Mouse (Mus musculus) NIH3T3 (cell line): ENCODE data around the gene Actr10.

ENCODE experiments used
- DNase-seq: peaks from one replicate; pipeline ENCODE4 v3.0.0-alpha.2; 2012; ENCODE audit warnings: low read depth

The Actr10 gene

DNA sequence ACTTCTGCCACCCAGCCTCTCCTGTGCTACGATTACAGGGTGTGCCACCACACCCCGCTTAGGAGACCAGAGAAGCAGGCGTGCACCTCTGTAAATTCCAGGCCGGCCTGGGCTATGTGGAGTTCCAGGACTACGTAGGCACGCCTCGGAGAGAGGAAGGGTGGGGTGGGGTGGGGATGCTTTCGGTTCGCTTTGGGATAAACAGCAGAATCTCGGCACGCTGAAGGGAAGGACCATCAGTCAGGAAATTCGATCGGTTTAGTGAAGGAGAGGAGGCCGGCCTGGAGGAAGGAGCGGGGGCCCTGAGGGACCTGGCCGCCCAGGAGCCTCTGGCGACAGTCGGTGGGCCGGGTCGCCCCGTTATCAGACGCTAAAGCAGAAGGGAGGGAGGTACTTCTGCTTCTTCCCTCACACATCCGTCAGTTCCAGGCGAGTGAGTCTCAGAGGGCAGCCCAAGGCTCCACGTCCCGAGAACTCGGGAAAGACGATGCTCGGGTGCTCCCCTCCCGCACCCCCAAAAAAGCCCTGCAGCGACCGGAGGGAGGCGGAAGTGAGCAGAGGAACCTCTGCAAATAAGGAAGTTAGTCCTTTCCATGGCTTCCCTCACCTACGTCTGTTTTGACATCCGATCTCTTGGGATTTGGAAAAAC is 30.6 kb downstream of the Actr10 start:
- peak; percentile 94 for DNase-seq

DNA sequence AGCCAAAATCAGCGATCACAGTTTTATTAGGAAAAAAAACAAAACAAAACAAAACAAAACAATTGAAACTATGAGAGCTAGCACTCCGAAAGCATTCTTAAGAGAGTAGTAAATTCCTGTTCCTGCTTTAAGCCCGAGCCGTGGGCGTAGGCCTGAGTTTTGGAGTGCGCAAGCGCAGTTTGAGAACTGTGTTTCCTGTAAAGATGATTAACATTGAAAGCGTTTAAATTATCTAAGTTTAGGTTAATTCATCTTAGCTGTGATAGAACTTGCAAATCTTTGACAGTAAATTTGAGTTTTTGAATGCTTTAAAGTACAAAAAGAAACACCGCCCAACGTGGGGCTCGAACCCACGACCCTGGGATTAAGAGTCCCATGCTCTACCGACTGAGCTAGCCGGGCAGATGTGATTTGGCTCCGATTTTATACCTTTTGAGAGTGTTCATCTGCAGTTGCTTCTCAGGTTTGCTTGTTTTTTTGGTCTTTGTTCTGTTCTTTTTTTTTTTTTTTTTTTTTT is 31.2 kb downstream of the Actr10 start:
- DNase-seq, result peak; percentile 96

DNA sequence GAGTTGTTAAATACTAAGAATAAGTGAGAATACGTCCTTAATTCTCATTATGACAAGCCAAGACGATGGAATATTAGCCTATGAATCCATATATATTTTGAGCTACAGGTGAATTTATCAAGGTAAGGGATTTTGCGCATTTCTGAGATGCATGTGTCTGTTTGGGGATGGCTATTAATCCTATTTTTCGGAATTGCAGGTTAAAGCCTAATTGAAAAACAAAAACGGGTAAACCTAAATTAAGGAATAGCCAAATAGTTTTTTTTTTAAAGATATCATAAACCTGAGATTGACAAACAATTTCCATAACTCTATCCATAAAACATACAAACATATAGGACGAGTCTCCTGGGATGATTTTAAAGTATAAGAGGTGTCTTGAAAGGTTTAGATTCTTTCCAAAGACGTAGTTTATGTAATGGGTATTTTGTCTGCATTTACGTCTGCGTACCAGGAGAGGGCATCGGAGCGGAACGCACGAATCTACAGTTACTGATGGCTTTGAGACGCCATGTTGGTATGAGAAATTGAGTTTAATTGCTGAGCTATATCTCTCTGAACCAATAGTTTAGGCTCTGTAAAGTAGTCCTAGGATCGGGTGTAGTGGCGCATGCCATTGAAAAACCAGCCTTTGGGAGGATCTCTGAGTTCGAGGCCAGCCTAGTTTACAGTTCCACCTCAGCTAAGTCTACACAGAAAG is 32.0 kb downstream of the Actr10 start:
- peak; percentile 90 for DNase-seq

DNA sequence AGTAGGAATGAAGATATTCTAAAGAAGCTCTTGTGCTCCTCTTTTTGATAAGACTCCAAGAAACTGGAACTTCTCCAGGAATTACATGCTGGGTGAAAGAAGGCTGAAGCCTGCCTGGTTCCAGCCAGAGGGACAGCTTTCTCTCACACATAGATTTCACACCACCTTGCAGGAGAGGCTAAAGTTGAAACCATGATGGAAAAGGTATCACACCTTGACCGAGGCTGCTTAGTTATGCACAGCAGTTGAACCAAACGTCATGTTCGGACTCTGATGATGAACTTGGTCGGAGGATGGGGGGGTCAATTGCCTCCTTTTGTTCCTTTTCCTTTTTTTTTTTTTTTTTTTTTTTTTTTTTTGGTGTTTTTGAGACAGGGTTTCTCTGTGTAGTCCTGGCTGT is 36.2 kb downstream of the Actr10 start:
- DNase-seq, result no peak

DNA sequence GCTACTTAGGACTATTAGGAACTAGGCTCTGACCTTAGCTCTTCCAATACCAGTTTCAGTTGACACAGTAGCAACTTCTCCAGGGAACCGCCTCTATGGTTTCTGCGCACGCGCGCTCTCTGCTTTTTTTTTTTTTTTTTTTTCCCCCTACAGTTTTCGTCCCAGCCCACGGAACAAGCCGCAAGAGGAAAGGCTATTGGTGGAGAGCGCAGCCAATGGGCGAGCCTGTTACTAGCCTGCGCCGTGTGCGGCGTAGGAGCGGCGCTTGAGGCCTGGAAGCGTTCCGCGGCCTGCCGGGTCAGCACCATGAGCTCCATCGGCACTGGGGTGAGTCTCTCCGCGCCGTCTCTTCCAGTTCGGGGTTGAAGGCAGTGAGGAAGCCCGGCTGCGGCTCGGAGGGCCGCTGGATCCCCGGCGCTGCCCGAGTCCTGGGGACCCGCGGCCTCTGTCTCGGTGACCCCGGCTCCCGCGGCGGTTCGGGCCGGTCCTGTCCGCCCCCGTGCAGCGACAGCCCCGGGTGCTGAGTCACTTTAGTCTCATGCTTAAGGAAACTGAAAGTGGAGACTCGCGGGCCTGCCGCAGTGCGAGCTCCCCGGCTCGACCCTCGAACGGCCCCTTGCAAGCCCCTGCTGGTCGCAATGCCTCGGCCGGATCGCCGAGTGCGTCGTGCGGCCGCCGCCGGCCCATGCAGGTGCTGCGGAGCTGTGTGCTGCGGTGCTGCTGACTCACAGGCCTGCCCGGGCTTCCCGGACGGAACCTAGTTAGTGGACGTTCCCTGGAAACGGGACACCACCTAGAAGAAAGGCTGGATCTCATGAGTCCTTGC is 37.0 kb downstream of the Actr10 start, which contains the start of gene Psma3:
TSS of gene Psma3 (plus strand) at position 181 of the 826 bp plus-strand sequence.
- DNase-seq, result peak; percentile 97

DNA sequence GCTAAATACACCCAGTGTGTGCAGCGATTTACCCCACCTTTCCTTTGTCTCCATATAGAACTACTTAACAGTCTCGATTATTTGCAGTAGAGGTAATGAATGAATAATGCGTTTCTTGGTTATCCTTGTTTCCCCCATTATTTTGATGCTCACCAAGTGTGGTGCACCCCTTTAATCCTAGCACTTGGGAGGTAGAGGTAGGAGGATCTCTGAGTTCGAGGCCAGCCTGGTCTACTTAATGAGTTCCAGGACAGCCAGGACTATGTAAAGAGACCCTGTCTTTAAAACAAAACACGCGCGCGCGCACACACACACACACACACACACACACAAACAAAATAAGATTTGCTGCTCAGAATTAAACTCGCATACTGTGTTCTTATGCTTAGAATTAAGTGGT is 37.7 kb downstream of the Actr10 start:
- DNase-seq, result peak; percentile 49

DNA sequence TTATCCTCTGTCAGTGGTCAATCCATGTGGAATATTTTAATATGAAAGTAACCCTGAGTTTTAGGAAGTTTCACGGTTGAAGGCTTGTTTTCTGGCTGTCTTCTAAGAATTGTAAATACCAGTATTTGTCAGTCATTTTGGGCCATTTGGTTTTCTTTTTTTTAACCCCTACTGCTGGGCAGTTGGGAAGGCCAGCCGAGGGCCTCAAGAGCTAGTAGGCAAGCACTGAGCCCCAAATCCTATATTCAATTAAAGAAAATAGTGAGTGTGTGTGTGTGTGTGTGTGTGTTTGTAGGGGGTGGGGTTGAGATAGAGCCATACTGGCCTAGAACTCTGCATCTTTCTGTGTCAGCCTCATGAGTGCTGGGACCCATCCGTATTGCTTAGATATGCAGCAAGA is 38.2 kb downstream of the Actr10 start:
- DNase-seq, result peak; percentile 48

DNA sequence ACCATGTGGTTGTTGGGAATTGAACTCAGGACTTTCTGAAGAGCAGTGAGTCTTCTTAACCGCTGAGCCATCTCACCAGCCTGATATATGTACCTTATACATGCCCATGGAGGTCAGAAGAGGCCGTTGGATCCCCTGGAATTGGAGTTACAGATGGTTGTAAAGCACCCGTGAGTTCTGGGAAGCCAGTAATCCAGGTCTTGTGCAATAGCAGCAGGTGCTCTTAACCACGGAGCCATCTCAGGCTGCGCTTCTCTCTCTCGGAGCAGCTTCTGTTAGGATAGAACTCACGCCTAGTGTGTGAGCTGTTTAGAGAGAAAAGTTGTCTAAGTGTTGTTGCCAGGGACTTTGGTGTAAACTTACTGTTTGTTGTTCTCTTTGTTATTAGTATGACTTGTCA is 40.7 kb downstream of the Actr10 start:
- DNase-seq, result no peak

DNA sequence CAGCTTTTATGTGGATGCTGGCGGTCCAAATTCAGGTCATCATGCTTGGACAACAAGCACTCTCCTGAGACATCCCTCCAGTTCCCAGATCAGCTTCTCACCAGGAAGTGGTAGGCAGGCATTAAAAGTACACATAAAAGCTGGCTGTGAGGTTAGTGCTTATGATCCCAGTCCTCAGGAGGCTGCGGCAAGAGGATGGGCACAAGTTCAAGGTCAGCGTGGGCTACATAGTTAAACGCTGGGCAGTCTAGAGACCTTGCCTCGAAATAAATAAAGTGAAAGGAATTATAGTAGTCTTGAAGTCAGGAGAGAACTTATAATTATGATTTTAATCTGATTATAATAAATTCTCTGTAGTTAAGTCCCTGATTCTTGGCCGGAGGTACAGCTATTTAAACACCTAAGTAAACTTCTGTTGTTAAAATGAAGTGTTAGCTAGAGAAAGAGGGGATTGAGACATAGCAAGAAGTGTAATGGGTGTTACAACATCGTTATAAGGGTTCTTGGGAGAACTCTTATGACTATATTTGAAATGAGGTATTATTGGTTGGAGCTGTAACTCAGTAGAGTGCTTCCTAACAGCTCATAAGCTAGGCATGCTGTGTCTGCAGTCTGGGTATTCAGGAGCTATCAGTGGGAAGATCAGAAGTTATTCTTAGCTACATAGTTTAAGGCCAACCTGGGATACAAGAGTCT is 47.3 kb downstream of the Actr10 start:
- DNase-seq, result no peak

DNA sequence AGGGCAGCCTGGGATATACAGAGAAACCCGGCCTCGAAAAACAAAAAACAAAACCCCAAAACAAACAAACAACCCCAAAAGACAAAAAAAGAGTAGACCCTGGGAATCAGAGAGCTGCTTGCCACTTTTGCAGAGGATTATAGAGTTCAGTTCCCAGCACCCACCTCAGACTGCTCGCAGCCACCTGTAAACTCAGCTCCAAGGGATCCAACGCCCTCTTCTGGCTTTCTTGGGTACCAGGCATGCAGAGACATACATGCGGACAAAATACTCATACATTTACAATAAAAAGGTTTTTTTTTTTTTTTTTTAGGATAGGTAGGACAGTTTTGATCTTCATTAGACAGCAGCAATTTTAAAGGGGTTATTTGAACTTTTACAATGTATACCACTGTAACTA is 59.6 kb downstream of the Actr10 start:
- no peak for DNase-seq

DNA sequence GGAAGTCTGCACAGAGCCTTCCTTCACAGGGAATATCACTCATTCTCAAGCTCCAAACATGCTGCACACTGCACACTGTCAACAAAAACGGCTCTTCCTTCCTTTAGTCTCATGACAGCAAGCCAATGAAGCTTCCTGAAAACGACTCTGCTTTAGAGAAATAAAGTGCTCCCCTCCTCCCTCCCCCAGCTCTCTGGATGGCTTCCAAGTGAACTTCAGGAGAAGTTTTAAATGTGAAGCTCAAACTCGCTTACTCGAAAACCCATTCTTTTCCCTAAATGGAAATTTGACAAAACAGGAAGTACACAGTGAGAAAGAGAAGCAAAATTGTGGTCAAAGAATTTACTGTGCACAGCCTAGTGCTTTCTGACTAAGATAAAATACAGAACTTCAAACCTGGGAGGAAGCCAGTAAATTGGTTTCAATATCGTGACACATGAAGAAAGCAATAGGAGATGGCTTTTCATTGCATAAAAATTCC is 61.8 kb downstream of the Actr10 start:
- peak; percentile 54 for DNase-seq

DNA sequence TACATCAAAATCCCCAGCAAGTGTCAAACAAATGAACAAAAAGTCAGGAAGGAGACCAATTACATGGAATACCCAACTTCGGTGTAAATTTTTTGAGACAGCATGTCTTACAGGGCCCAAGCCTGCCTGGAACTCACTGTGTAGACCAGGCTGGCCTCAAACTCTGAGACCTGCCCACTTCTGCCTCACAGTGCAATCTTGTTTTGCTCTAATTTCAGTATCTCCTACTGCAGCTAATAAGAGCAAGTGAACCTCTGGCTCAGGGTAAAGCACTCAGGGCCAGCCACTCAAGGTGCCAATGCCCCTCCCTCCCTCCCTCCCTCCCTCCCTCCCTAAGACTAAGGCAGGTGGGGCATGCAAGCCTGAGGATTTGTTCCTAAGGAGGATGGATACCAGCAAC is 62.7 kb downstream of the Actr10 start:
- no peak for DNase-seq

DNA sequence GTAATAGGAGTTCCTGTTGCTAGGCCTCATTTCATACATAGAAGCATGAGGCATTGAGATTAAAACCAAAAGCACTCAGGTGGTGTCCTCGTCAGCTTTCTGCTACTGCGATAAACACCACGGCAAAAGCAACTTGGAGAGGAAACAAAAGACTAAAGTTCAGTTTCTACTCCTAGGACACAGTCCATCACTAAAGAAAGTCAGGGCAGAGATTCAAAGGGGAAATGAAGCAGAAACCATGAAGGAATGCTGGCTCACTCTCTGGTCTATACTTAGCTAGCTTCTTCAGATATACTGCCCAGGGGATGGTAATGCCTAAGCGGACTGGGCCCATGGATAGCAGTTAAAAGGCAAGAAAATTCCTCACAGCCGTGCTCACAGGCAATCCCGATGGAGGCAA is 63.8 kb downstream of the Actr10 start:
- no peak for DNase-seq

DNA sequence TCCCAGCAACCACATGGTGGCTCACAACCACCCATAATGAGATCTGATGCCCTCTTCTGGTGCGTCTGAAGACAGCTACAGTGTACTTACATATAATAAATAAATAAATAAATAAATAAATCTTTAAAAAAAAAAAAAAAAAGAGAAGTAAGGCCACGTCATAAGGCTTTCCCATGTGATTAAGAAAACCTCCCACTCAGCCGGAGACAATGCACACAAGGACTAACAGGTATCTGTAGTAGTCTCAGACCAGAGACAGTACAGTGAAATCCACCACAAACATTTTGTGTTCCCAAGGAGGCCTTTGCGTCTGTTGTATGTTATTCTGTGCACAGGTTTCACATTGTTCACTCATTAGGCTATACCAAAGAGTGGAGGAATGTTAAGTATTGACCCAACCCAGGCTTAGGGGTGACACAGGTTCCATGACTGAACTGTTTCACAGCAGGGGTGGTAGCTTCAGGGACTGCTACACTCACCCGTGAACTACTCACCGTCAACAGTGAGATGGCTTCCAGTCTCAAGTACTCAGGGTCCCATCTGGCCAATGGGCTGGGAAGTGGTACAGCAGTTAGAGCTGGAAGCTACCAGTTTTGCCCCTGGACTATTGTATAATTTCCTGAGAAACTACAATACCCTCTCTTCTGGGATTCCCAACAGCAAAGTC is 66.2 kb downstream of the Actr10 start:
- no peak for DNase-seq

DNA sequence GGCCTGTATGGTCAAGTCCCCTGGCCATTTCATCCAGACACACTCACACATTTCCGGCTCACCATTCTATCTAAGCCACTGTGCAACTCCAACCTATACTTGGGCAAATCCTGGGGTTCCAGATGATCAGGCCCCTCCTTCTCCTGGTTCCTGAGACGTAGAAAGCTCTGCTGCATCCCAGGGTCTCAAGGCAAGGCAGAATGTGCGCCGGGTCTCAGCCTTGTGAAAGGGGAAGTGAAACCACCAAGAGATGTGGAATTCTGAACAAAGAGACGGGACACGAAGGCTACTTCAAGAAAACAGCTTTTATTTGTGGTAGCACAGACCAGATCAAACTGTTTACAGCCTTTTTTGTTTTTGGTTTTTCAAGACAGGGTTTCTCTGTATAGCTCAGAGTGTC is 68.5 kb downstream of the Actr10 start:
- DNase-seq, result no peak

DNA sequence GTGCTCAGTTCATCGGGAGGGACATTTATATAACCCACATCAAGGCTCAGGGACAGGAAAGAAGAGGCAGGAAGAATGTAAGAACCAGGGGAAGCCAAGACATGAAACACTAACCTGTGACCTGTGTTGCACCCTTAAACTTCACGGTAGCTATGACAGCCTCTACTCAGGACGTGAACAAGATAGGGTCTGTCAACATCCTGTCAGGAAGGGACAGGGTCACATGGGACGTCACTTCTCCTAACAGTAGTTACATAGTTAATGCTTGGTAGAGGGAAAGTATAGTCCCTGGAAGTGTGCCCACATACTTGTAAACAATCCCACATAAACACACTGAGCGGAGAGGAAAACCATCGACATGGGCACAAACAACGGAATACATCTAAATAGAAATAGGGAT is 69.2 kb downstream of the Actr10 start:
- no peak for DNase-seq

DNA sequence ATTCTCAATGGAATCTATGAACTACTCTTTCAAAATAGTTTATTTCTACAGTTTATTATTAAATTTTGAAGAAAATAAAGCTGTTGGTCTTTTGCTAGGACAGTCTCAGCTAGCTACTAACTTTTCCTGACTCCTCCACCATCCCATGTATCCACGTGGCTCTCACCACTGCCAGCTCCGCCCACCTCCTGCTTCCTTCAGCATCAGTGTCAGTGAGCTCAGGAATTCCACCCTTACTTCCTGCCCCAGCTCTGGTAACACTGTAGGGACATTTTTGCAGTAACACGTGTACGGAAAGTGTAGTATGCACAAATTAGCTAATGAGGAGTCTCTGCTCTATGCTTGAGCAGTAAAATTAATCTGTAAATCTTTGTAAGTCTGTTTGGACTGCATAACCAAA is 72.1 kb downstream of the Actr10 start:
- no peak for DNase-seq
